Mouse (Mus musculus): ENCODE measurements around the gene Clnk. TPM values are rescaled to one million over a fixed set of nuclear protein-coding genes. Genes with fewer than 3 reads are reported as not detected.

Clnk gene
- total and polyA plus RNA-seq, 3 experiments, result 0.08 TPM; not detected in 2

- Histone ChIP-seq H3K4me1 (ENCODE audit: control insufficient read depth, insufficient read depth, low read length) (no peaks in the 10 kb centered on the region), H3K9ac (ENCODE audit: low read depth, low read length) (no peak overlapping the region), H3K79me2 (replicated peaks; ENCODE audit: control insufficient read depth, insufficient read depth, low read length) (no peaks in the 10 kb centered on the region), H3K27ac (no peak overlapping the region), H3K4me3 (no peak overlapping the region), H3K27me3 (ENCODE audit: control insufficient read depth, insufficient read depth, low read length) (no peaks in the 10 kb centered on the region), H3K36me3 (ENCODE audit: control insufficient read depth, insufficient read depth, low read length) (no peaks in the 10 kb centered on the region)
- DNase-seq, result no peak
- TF ChIP-seq EP300 (IDR thresholded peaks at IDR 0.05; ENCODE audit: insufficient read depth, low read depth, low read length), result no peak
- TF ChIP-seq CTCF (IDR thresholded peaks at IDR 0.05), result no peak
- no peak for TF ChIP-seq POLR2A (IDR thresholded peaks at IDR 0.05; ENCODE audit: insufficient read depth, low read depth, low read length)
- WGBS, result 79% methylated on average over 7 of the region's 7 CpGs
- intact Hi-C loops (cut with DNase I), result no loop called here
Observed at GRCm38 (mm10) chr5:38812916-38813315, 63.7 kb downstream of the Clnk start.

- WGBS, result 57% methylated on average over 7 of the region's 7 CpGs
Observed at GRCm38 (mm10) chr5:38812386-38812785, 64.2 kb downstream of the Clnk start.

GRCm38 (mm10) chr5:38798910-38799309 lies 77.7 kb downstream of the Clnk start:
- TF ChIP-seq CTCF (IDR thresholded peaks at IDR 0.05), result no peak
- TF ChIP-seq POLR2A (IDR thresholded peaks at IDR 0.05; ENCODE audit: insufficient read depth, low read depth, low read length), result no peak
- TF ChIP-seq EP300 (IDR thresholded peaks at IDR 0.05; ENCODE audit: insufficient read depth, low read depth, low read length), result no peak
- Histone ChIP-seq H3K27me3 (ENCODE audit: control insufficient read depth, insufficient read depth, low read length) (no peaks in the 10 kb centered on the region), H3K79me2 (replicated peaks; ENCODE audit: control insufficient read depth, insufficient read depth, low read length) (no peaks in the 10 kb centered on the region), H3K36me3 (ENCODE audit: control insufficient read depth, insufficient read depth, low read length) (no peaks in the 10 kb centered on the region), H3K9ac (ENCODE audit: low read depth, low read length) (no peak overlapping the region), H3K4me1 (ENCODE audit: control insufficient read depth, insufficient read depth, low read length) (no peaks in the 10 kb centered on the region), H3K27ac (no peak overlapping the region), H3K4me3 (no peak overlapping the region)
- DNase-seq, result no peak
- WGBS, result 90% methylated on average over 7 of the region's 7 CpGs
- intact Hi-C loops (cut with DNase I), result no loop called here

More at GRCm38 (mm10) chr5:38812386-38812785, 64.2 kb downstream of the Clnk start:
- no peak for TF ChIP-seq EP300 (IDR thresholded peaks at IDR 0.05; ENCODE audit: insufficient read depth, low read depth, low read length)
- intact Hi-C loops (cut with DNase I), result no loop called here
- no peaks in the 10 kb centered on the region for H3K4me1 ChIP-seq (ENCODE audit: control insufficient read depth, insufficient read depth, low read length)
- H3K4me3 ChIP-seq, result no peak overlapping the region
- DNase-seq, result no peak
- no peaks in the 10 kb centered on the region for H3K79me2 ChIP-seq (replicated peaks; ENCODE audit: control insufficient read depth, insufficient read depth, low read length)
- H3K27me3 ChIP-seq (ENCODE audit: control insufficient read depth, insufficient read depth, low read length), result no peaks in the 10 kb centered on the region
- no peak overlapping the region for H3K27ac ChIP-seq
- no peak overlapping the region for H3K9ac ChIP-seq (ENCODE audit: low read depth, low read length)
- no peaks in the 10 kb centered on the region for H3K36me3 ChIP-seq (ENCODE audit: control insufficient read depth, insufficient read depth, low read length)

GRCm38 (mm10) chr5:38795139-38795538 lies 81.5 kb downstream of the Clnk start:
- no peak for DNase-seq
- H3K4me3 ChIP-seq, result no peak overlapping the region
- no peaks in the 10 kb centered on the region for H3K79me2 ChIP-seq (replicated peaks; ENCODE audit: control insufficient read depth, insufficient read depth, low read length)
- H3K9ac ChIP-seq (ENCODE audit: low read depth, low read length), result no peak overlapping the region
- WGBS, result 70% methylated on average over 11 of the region's 11 CpGs
- intact Hi-C loops (cut with DNase I), result no loop called here
- H3K4me1 ChIP-seq (ENCODE audit: control insufficient read depth, insufficient read depth, low read length), result no peaks in the 10 kb centered on the region
- TF ChIP-seq POLR2A (IDR thresholded peaks at IDR 0.05; ENCODE audit: insufficient read depth, low read depth, low read length), result no peak
- TF ChIP-seq CTCF (IDR thresholded peaks at IDR 0.05), result no peak
- no peak for TF ChIP-seq EP300 (IDR thresholded peaks at IDR 0.05; ENCODE audit: insufficient read depth, low read depth, low read length)
- H3K36me3 ChIP-seq (ENCODE audit: control insufficient read depth, insufficient read depth, low read length), result no peaks in the 10 kb centered on the region
- H3K27me3 ChIP-seq (ENCODE audit: control insufficient read depth, insufficient read depth, low read length), result no peaks in the 10 kb centered on the region
- H3K27ac ChIP-seq, result no peak overlapping the region

- intact Hi-C loops (cut with DNase I), result no loop called here
- no peak for DNase-seq
- Histone ChIP-seq H3K27me3 (ENCODE audit: control insufficient read depth, insufficient read depth, low read length) (no peaks in the 10 kb centered on the region), H3K9ac (ENCODE audit: low read depth, low read length) (no peak overlapping the region), H3K27ac (no peak overlapping the region), H3K79me2 (replicated peaks; ENCODE audit: control insufficient read depth, insufficient read depth, low read length) (no peaks in the 10 kb centered on the region), H3K4me3 (no peak overlapping the region), H3K36me3 (ENCODE audit: control insufficient read depth, insufficient read depth, low read length) (no peaks in the 10 kb centered on the region), H3K4me1 (ENCODE audit: control insufficient read depth, insufficient read depth, low read length) (no peaks in the 10 kb centered on the region)
- WGBS, result 69% methylated on average over 2 of the region's 2 CpGs
- TF ChIP-seq CTCF (IDR thresholded peaks at IDR 0.05) (no peak), EP300 (IDR thresholded peaks at IDR 0.05; ENCODE audit: insufficient read depth, low read depth, low read length) (no peak), POLR2A (IDR thresholded peaks at IDR 0.05; ENCODE audit: insufficient read depth, low read depth, low read length) (no peak)
Observed at GRCm38 (mm10) chr5:38791116-38791515, 85.5 kb downstream of the Clnk start.

- 73% methylated on average over 5 of the region's 5 CpGs for WGBS
- H3K4me3 ChIP-seq, result no peak overlapping the region
- intact Hi-C loops (cut with DNase I), result loop anchor here (5.0 kb wide), 1 partner anchor 338 kb away; no protein-coding TSS in a partner anchor
- no peaks in the 10 kb centered on the region for H3K36me3 ChIP-seq (ENCODE audit: control insufficient read depth, insufficient read depth, low read length)
- H3K4me1 ChIP-seq (ENCODE audit: control insufficient read depth, insufficient read depth, low read length), result no peaks in the 10 kb centered on the region
- no peaks in the 10 kb centered on the region for H3K79me2 ChIP-seq (replicated peaks; ENCODE audit: control insufficient read depth, insufficient read depth, low read length)
- TF ChIP-seq CTCF (IDR thresholded peaks at IDR 0.05), result no peak
- no peak for TF ChIP-seq EP300 (IDR thresholded peaks at IDR 0.05; ENCODE audit: insufficient read depth, low read depth, low read length)
- no peak for TF ChIP-seq POLR2A (IDR thresholded peaks at IDR 0.05; ENCODE audit: insufficient read depth, low read depth, low read length)
- no peak overlapping the region for H3K27ac ChIP-seq
- no peak overlapping the region for H3K9ac ChIP-seq (ENCODE audit: low read depth, low read length)
- H3K27me3 ChIP-seq (ENCODE audit: control insufficient read depth, insufficient read depth, low read length), result no peaks in the 10 kb centered on the region
- no peak for DNase-seq
Observed at GRCm38 (mm10) chr5:38788820-38789219, 87.8 kb downstream of the Clnk start.

Measured in heart, adult 2 months (tissue).